In the genomic region with DNA sequence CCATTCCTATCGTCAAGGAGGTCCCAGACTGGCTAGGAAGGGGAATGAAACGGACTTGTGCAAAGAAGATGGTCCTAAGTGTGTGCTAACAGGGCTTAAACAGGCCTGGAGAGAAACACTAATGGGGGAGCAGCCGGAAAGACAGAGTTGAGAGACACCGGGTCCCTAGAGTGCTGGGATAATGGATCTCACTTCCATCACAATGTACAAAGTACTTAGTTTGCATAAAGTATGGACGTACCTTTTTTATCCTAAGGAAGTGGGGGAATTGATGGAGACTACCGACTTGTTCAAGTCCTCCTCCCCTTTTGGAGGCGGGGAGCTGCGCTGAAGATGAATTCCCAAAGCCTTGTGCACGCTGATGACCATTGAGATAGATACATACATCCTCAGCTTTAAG, we compare ENCODE assay signal across 9 mouse cellular contexts. TPM values are rescaled to one million over a fixed set of nuclear protein-coding genes. Genes with fewer than 3 reads are reported as not detected.
DNase-seq lines count a peak whose midpoint lies in the region; ATAC-seq and TF ChIP-seq lines count a peak whose summit lies in the region.
"Had no signal": no experiment of that assay in that cellular context is flagged by ENCODE, and none has a peak within 500 bp of the region (broad histone marks: within the 10 kb centered on the region; RNA-seq: fewer than 3 reads in every experiment).

No protein-coding gene starts in this region.

- H3K36me3 ChIP-seq in kidney, adult 2 months (ENCODE audit: control insufficient read depth, insufficient read depth, low read length) = no peaks in the 10 kb centered on the region
- no peaks in the 10 kb centered on the region for H3K36me3 ChIP-seq in embryonic facial prominence, embryonic 12.5 days
- no peaks in the 10 kb centered on the region for H3K36me3 ChIP-seq in hindbrain, embryonic 15.5 days
- H3K36me3 ChIP-seq in midbrain, embryonic 16.5 days (ENCODE audit: control insufficient read depth, insufficient read depth, low read length) = no peaks in the 10 kb centered on the region

- peak overlapping the region; percentile 95 for H3K4me2 ChIP-seq in embryonic facial prominence, embryonic 12.5 days (replicated peaks)
- peak overlapping the region; percentile 95 for H3K4me2 ChIP-seq in hindbrain, embryonic 15.5 days
- H3K4me2 ChIP-seq in midbrain, embryonic 16.5 days (ENCODE audit: low read length) = peak overlapping the region; percentile 95

- H3K4me1 ChIP-seq in kidney, adult 2 months (ENCODE audit: control insufficient read depth, insufficient read depth, low read length) = no peaks in the 10 kb centered on the region; the same call in 1 of the 2 replicates
- peaks cover 20% of the 10 kb centered on the region for H3K4me1 ChIP-seq in embryonic facial prominence, embryonic 12.5 days
- H3K4me1 ChIP-seq in hindbrain, embryonic 15.5 days (replicated peaks) = peaks cover 19% of the 10 kb centered on the region
- H3K4me1 ChIP-seq in midbrain, embryonic 16.5 days (ENCODE audit: control insufficient read depth, insufficient read depth, low read length) = peaks cover 4% of the 10 kb centered on the region

- H3K4me3 ChIP-seq in kidney, adult 2 months (ENCODE audit: insufficient read depth, low read depth, low read length) = peak overlapping the region; percentile 68
- peak overlapping the region; percentile 70; the same call in 1 of the 2 replicates for H3K4me3 ChIP-seq in embryonic facial prominence, embryonic 12.5 days
- H3K4me3 ChIP-seq in hindbrain, embryonic 15.5 days = peak overlapping the region; percentile 73
- H3K4me3 ChIP-seq in midbrain, embryonic 16.5 days (ENCODE audit: low read depth, low read length) = no peak overlapping the region; the same call in 1 of the 2 replicates

- H3K27ac ChIP-seq in kidney, adult 2 months (ENCODE audit: insufficient read depth, low read depth, low read length) = peak overlapping the region; percentile 94; the same call in 1 of the 2 replicates
- H3K27ac ChIP-seq in embryonic facial prominence, embryonic 12.5 days = no peak overlapping the region
- no peak overlapping the region for H3K27ac ChIP-seq in hindbrain, embryonic 15.5 days (replicated peaks)
- H3K27ac ChIP-seq in midbrain, embryonic 16.5 days (ENCODE audit: low read length) = no peak overlapping the region

- ATAC-seq in embryonic facial prominence, embryonic 12.5 days (ENCODE audit: insufficient number of reproducible peaks, insufficient read depth, low FRiP score, low TSS enrichment) = no peak
- no peak for ATAC-seq in hindbrain, embryonic 15.5 days (ENCODE audit: low FRiP score, low read depth)
- ATAC-seq in midbrain, embryonic 16.5 days = no peak
- ATAC-seq: Patski had no signal

- TF ChIP-seq CTCF in kidney, adult 2 months (conservative IDR thresholded peaks at IDR 0.05; ENCODE audit: insufficient read depth, insufficient read length, low read depth, low read length) = no peak

- TF ChIP-seq POLR2A in kidney, adult 2 months (IDR thresholded peaks at IDR 0.05; ENCODE audit: low read depth, low read length) = no peak

- 63% methylated on average over 9 of the region's 9 CpGs for WGBS in kidney, adult 2 months
- WGBS in embryonic facial prominence, embryonic 12.5 days = 16% methylated on average over 9 of the region's 9 CpGs
- WGBS in hindbrain, embryonic 15.5 days = 16% methylated on average over 9 of the region's 9 CpGs
- WGBS in midbrain, embryonic 16.5 days = 13% methylated on average over 9 of the region's 9 CpGs

- H3K27me3 ChIP-seq in kidney, adult 2 months (replicated peaks; ENCODE audit: control insufficient read depth, insufficient read depth, low read length) = no peaks in the 10 kb centered on the region
- peaks cover 31% of the 10 kb centered on the region for H3K27me3 ChIP-seq in embryonic facial prominence, embryonic 12.5 days
- peaks cover 37% of the 10 kb centered on the region for H3K27me3 ChIP-seq in hindbrain, embryonic 15.5 days
- peaks cover 11% of the 10 kb centered on the region for H3K27me3 ChIP-seq in midbrain, embryonic 16.5 days (ENCODE audit: control insufficient read depth, insufficient read depth, low read depth, low read length)
- H3K27me3 ChIP-seq: Patski had no signal

- H3K9me3 ChIP-seq in embryonic facial prominence, embryonic 12.5 days = no peaks in the 10 kb centered on the region
- H3K9me3 ChIP-seq in hindbrain, embryonic 15.5 days = no peaks in the 10 kb centered on the region
- H3K9me3 ChIP-seq in midbrain, embryonic 16.5 days (replicated peaks; ENCODE audit: control insufficient read depth, low read length, poor library complexity, severe bottlenecking) = no peaks in the 10 kb centered on the region

- DNase-seq in kidney, adult 2 months = no peak
- no peak for DNase-seq in kidney, postnatal 10 days
- DNase-seq in layer of hippocampus, adult 9-10 months (ENCODE audit: low spot score) = no peak
- no peak for DNase-seq in frontal cortex, postnatal 36 days (ENCODE audit: low spot score in 2 of 2)
- no peak for DNase-seq in cerebellum, postnatal 4 days (ENCODE audit: low spot score in 2 of 2)

- H3K9ac ChIP-seq in embryonic facial prominence, embryonic 12.5 days = no peak overlapping the region
- no peak overlapping the region for H3K9ac ChIP-seq in hindbrain, embryonic 15.5 days
- no peak overlapping the region for H3K9ac ChIP-seq in midbrain, embryonic 16.5 days (ENCODE audit: low read depth, low read length)

RNA-seq across cellular contexts. Expression of a gene that starts 1.4 kb away (rescaled TPM):
- polyA plus RNA-seq in kidney, adult 2 months (2012; rRNA removed) = 0.30 and 0.31 TPM in 2 replicates
- polyA plus RNA-seq in embryonic facial prominence, embryonic 12.5 days (2016; fragmentation: Nextera tagmentation; extraction: Ambion mirVana) = 0.09 and 0.34 TPM in 2 replicates
- polyA plus RNA-seq in hindbrain, embryonic 15.5 days (2015; fragmentation: Nextera tagmentation; extraction: Ambion mirVana) = 0.33 and 0.51 TPM in 2 replicates
- polyA plus RNA-seq in midbrain, embryonic 16.5 days (2015; fragmentation: Nextera tagmentation; extraction: Ambion mirVana) = 0.14 and 0.20 TPM in 2 replicates

RNA-seq across cellular contexts. Expression of a gene that starts 6.1 kb away (rescaled TPM):
- 12.5 and 13.2 TPM in 2 replicates for polyA plus RNA-seq in kidney, adult 2 months (2012; rRNA removed)
- 124 and 127 TPM in 2 replicates for polyA plus RNA-seq in embryonic facial prominence, embryonic 12.5 days (2016; fragmentation: Nextera tagmentation; extraction: Ambion mirVana)
- 58.1 and 61.2 TPM in 2 replicates for polyA plus RNA-seq in hindbrain, embryonic 15.5 days (2015; fragmentation: Nextera tagmentation; extraction: Ambion mirVana)
- polyA plus RNA-seq in midbrain, embryonic 16.5 days (2015; fragmentation: Nextera tagmentation; extraction: Ambion mirVana) = 40.8 and 46.7 TPM in 2 replicates

RNA-seq across cellular contexts. Expression of a gene that starts 40.1 kb away (rescaled TPM):
- not detected in 2 replicates for polyA plus RNA-seq in kidney, adult 2 months (2012; rRNA removed)
- 0.36 and 0.75 TPM in 2 replicates for polyA plus RNA-seq in embryonic facial prominence, embryonic 12.5 days (2016; fragmentation: Nextera tagmentation; extraction: Ambion mirVana)
- polyA plus RNA-seq in hindbrain, embryonic 15.5 days (2015; fragmentation: Nextera tagmentation; extraction: Ambion mirVana) = 1.9 and 3.3 TPM in 2 replicates
- 2.8 TPM in 2 replicates for polyA plus RNA-seq in midbrain, embryonic 16.5 days (2015; fragmentation: Nextera tagmentation; extraction: Ambion mirVana)
